Mouse (Mus musculus) ZHBTc4 (cell line): ENCODE data around the gene Fdx1l.

Source experiments
- DNase-seq: peaks from one replicate; pipeline ENCODE4 v3.0.0-alpha.2; 2011; ENCODE audit warnings: low read depth, low spot score

Gene Fdx1l

DNA sequence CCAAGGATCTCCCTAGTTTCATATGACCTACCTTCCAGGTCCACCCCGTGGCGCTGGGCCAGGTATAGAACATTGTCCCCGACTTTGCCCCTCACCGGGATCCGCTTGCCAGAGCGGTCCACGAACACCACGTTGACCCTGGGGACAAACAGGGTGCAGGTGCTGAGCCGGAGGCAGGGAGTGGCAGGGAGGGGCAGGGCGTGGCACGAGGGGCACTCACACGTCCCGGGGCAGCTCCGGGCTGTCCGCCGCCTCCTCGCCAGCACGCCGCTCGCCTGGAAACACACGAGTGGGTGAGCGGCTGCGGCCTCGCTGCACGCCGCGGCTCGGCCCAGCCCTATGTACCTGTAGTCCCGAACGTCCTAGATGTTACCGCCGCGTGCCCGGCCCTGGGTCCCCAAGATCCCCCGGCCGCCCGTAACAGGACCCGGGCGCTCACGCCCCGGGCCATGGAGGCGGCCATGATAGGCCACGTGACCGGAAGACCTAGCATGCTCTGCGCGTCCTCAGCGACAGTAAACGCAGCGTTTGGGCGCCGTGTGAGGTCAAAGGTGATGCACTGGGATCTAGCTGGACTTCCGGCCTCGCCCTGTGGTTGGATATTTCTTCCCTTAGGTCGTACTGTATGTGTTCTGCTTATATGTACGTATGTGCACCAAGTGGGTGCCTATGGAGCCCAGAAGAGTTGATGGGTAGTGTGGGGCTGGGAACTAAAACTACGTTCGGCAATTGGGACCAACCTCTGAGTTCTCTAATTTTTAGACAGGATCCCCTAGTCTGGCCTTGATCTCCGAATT is at the start of gene Fdx1l, which contains the start of gene Gm49373:
Fdx1l (minus strand) TSS at position 571 of the 797 bp plus-strand sequence.
Gm49373 (minus strand) TSS at position 53 of the 797 bp plus-strand sequence.
- peak; percentile 93 for DNase-seq

DNA sequence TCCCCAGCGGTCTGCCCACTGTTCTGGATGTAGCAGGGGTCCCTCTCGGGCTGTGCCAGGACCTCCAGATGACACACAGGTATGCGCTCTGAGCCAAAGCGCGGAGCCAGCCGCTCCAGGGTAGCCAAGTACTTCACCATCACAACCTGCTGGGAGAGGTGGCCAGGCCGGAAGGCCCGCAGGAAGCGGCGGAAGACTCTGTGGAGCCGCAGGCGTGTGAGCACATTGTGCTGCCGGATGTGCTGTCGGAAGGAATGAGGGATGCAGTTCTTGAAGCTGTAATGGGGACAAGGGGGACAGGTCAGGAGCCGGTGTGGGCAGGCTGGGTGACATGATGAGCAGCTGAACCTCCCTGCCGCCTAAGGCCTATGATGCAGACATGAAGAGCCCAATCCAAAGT is 48.1 kb upstream of the Fdx1l start:
- DNase-seq, result peak; percentile 39

DNA sequence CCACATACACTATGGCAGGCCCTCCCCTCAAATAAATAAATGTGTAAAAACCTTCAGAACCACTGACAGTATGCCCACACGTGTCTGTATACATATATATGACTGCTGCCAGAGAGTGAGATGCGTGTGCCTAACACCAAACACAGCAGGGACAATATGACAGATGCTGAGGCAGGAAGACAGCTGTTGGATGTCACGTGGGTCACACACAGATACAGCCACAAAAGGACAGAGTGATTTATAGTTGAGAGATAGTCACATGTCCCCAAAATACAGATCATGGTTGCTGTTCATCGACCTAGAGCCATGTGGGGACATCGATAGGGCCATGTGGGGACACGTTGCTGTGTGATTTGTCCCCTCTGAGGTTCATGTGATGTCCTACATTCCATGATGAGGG is 43.7 kb upstream of the Fdx1l start:
- DNase-seq, result no peak

DNA sequence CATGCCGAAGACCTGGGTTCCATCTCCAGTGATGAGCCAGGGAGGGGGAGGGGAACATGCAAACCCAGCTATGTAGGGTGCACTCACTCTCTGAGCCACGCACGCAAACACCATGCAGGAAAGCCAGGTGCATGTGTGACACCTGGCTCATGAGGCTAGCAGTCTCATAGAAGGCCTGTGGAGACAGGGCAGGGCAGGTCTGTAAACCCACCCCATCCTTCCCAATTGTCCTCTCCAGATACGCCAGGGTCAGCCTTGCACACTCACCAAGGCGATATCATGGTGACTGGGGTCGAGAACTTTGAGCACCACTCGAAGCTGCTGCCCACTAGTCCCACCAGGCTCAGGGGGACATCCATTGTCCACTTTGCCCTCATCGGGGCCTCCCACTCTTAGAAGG is 41.7 kb upstream of the Fdx1l start:
- no peak for DNase-seq

DNA sequence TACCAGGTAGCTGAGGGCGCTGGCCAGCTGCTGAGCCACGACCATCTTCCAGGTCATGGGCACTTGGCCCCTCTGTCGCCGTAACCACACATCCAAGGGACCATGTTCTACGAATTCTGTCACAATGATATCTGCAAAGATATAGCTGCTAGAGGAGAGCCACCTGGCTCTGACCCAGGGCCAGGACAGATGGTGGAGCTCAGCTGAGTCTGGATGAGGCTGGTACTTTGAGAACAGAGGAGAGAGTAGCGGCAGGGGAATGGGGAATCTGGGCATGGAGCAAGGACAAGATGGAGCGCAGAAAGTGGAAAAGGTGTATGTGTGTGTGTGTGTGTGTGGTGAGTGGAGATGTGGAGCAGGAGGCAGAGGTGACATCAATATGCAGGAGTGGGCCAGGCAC is 40.8 kb upstream of the Fdx1l start:
- DNase-seq, result no peak

DNA sequence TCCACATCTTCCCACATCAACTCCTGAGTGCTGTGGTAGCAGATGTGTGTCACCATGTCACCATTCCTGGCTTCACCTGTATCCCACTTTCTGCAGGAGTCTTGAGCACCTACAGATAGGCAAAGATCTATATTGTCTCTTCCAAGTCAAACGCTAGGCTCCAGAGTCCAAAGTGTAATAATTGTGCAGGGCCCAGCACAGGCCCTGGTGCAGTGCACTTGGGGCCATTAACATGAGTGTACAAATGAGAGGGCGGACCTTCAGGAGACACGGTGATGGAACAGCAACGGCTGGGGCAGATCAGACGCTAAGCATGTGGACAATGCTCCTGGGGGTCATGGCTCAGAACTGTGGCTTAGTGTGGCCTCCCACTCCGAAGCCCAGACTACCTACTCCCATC is 40.3 kb upstream of the Fdx1l start:
- DNase-seq, result no peak

DNA sequence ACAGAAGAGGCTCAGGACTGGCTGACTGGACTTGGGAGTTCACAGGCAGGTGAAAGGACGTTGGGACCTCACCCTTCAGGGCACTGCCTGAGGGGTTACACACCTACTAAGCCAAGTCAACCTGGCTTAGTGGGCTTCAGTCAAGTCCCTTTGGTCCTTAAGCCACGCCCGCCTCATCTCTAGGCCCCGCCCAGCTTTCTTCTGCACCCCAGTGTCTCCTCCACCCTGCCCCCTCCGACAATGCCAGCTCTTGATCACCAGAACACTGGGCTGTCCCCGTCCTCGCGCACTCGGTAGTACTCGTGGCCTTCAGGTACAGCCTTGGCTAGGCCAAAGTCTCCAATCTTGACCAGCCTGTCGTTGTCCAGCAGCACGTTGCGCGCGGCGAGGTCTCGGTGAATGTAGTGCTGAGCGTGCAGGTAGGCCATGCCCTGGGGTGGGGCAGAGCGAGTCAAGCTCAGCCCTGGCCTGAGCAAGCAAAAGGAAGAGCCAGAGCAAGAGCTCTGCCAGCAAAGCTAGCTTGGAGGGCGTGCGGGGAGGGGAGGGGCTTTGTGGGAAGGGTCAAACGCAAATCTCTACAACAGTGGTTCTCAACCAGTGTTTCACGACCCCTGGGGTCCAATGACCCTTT is 34.3 kb upstream of the Fdx1l start:
- no peak for DNase-seq

DNA sequence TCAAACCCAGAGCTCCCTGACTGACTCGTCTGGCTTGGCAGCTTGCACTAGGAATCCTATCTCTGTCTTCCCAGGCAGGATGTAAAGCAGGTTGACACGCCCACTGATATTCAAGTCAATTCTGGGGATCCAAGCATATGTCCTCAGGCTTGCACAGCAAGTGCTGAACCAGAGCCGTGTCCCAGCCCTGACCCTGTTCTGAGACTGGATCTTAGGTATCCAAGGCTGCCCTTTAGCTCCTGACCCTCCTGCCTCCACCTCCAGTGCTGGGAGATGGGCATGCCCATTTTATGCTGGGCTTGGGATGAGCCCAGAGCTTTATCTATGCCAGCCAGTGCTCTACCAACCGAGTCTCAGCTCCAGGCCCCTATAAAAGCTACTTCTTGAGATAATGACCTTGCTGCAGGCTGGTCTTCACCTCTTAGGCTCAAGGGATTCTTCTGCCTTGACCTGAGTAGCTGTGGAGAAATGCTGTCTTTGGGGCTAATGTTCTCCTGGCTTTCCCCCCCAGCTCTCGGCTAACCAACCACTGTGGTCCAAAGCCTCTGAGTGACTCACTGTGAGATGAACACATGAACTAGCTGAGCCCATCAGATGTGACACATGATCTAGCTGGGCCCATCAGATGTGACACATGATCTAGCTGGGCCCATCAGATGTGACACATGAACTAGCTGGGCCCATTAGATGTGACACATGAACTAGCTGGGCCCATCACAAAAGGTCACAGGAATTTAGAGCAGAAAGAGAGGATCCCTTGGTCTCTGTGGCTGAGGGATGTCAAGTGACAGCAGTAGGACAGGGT is 32.5 kb upstream of the Fdx1l start:
- no peak for DNase-seq

DNA sequence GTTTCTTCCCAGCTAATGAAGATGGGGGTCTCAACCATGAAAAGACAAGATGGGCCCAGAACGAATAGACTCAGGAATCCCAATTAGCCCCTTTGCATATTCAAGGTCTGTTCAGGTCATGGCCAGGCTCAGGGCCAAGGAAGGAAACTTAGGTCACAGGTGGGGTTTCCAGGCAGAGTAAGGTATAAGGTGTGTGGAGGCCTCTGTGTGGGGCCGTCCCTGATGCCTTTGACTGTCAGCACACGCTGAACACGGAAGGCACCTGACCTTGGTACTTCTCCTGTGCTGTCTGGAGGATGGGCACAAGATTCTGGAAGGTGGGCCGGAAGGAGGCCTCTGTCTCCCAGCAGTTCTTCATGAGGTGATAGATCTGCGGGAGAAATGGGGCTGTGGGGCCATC is 31.4 kb upstream of the Fdx1l start:
- no peak for DNase-seq

DNA sequence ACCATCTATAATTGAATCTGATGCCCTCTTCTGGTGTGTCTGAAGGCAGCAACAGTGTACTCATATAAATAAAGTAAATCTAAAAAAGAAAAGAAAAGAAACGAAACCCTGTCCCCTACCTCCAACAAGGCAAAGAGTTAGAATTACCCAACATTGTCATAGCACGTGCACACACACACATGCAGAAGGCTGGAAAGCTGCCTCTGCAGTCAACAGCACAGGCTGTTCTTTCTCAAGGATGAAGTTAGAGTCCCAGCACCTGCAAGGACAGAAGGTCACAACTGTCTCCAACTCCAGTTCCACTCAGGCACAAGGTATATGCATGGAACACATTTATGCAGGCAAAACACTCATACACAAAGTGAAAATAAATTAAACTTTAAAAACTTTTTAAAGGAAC is 28.7 kb upstream of the Fdx1l start:
- no peak for DNase-seq

DNA sequence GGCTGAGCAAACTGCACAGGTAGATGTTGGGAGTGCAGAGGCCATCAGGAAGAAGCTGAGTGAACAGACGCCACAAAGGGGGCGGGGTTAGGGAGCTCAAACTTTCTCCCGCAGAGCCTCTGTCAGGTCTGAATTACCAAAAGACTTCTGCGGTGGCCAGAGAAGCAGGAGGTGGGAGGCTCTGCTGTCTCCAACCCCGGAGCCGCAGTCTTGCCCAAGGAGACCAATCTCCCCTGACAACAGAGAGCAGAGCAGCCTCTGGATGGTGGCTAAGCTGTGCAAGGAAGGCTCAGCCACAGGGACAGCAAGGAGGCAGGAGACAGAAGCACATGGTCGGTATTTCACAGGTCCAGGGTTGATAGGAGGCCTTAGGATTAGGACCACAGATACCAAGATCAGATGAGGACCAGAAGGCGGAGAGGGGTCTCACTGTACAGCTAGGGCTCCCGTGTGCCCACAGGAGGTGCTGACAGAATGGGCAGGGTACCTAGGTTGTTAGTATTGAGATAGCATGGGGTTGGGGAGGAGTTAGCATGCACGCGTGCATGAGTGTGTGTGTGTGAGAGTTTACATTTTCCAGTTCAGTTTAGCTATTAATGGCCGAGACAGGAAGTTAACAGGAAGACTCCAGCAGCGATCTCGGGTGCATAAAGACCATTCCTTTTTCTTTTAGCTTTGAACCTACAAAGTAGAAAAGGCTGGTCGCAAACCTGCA is 27.2 kb upstream of the Fdx1l start:
- peak; percentile 43 for DNase-seq

DNA sequence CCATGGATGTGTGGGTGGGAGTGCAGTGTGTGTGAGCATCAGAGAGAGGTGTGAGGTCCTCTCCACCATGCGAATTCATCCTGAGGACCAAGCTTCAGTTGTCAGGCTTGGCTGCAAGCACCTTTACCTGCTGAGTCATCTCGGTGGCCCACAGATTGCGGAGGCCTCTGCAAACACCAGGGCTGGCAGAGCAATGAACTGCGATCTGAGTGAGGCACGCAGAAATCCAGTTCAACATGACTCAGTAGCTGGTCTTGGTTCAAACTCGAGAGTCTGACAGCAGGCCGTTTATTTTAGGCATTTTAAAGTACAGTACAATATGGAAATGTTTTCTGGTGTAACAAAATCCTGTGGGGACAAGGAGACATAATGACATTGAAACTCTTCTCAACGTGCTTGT is 24.4 kb upstream of the Fdx1l start:
- no peak for DNase-seq

DNA sequence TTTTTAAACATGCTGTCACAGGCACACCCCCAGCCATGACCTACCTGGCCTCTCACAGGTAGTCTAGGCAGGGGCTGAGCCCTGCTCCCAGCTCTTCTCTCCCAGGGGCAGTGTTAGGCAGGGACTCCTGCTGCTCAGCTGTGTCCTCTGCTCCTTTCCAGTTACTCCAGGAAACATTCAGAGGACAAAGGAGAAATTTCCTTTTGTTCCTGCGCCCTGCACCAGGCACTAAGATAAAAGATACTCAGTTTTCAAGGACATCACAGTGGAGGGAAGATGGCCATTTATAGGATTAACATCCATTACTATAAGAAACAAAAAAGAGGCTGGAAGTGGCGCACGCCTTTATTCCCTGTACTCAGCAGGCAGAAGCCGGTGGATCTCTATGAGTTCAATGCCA is 22.5 kb upstream of the Fdx1l start:
- peak; percentile 84 for DNase-seq

DNA sequence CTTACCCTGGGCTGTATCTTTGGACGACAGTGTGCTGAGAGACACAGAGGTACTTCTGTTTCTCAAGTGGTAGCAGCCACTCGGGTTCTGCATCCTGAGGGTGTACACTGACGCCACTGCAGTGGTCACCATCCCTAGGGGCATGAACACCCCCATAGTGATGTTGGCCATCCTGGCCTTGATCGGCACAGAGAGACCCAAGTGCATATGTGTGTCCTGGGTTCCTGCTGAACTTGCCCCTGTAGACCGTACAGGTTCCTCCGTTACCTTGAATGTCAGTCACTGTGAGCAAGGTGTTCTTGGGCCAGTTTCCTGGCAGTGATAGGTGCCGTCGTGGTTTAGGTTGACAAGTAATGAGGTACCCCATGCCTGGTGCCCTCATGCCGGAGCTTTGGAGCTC is 20.0 kb upstream of the Fdx1l start:
- no peak for DNase-seq

DNA sequence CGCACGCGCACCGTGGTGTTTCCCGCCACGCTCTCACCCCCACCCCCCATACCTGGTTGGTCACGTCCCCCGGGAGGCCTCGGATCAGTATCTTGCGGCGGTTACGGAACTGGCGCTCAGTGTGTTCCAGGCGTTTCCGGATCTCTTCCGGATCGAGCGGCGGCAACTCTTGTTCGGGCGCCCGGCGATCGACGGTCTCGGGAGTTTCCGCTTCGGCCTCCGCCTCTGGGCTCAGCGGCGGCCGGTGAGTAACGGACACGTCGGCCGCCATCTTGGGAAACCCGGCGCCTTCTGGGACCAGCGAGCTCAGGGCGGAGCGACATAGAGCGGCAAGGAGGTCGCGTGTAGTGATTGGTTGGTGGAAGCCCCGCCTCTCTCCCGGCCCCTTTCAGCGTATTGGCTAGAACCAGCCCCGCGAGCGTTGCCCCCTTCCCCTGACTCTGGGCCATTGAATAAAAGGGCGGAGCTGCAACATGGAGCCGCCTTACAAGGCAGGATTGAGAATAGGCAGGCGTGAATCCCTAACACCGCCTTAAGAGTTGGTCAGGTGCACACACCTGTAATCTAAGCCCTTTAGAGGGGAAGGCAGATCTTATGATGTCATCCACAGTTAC is 18.4 kb upstream of the Fdx1l start, which contains the start of the genes Gm38431 and Raver1:
Gm38431 (minus strand) TSS at position 291 of the 614 bp plus-strand sequence.
Raver1 (minus strand) TSS at position 302 of the 614 bp plus-strand sequence.
- DNase-seq, result peak; percentile 99

DNA sequence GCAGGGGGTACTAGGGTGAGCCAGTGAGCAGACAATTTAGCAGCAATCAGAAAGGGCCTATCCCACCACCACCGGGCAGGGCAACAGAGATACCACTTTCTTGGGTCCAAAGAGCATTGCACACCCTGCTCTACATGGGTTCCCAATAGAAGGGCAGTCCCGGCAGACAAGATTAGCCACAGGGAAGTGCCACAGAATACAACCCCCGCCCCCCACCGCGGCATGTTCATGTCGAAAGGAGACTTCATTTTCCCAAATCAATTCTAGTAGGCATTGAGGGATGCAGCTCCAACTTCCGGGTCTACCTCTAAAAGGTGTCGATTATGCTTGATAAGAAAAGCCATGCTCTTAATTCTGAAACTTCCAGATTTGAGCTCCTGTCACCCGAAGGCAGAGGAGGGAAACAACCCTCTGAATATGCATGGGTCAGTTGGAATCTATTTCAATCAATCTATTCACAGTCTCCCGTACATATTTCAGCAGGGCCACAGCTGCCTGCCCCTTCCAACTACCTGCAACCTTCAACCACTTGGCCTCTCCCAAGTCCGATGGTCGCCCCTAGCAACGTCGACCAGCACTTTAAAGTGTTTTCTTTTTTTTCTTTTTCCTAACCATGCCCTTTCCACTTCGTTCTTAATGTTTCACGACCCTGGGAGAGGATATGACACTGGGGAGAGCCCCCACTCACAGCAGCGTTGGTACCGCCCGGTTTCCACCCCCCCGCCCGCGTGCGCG is 17.7 kb upstream of the Fdx1l start:
- peak; percentile 36 for DNase-seq

DNA sequence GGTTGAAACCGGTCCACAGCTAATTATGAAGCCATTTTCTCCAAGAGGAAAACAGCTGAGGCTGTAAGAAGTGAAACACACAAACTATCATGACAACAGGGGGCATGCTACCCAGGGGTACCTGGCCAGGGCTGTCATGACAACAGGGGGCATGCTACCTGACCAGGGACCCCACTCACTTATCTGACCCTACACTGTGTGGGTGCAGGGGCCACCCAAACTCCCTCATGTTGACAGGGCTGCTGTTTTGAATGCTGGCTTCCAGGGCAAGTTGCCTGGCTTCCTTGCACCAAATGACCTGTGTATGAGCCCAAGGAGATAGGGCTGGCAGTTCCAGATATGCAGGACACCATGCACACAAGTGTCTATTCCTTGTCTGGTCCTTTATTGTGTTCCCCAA is 17.1 kb upstream of the Fdx1l start:
- DNase-seq, result no peak

DNA sequence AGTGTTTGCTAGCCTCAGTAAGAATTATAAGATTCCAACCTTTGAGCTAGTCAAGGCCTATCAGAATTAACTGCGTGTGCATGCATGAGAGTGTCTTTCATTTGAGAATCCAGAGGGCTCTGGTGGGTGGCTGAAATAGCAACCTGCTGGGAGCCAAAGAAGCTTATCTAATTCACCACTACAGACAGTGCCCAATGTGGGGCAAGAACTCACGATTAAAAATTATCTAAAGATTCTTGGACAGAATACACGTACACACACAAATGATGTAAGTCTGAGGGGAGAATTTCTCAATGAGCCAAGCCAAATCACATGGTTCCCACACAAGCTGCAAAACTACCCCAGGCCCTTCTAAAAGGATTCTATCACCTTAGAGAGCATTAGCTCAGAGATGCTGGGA is 9.9 kb upstream of the Fdx1l start:
- no peak for DNase-seq

DNA sequence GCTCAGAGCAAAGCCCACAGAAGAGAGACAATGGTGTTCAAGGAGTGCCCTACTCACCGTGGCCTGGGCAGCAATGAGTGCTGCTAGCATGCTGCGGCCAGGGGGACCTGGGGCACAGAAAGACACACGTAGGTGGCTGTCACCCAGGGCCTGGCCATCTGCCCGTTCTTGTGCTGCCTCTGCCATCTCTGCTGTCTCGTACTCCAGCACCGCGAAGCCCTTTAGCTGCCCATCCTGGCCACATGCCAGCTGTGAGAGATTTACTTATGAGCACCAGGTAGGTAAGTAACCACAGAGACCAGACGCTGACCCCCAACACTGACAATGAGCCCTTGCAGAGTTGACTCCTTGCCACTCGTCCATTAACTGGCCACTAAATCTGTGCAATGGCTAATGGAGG is 7.7 kb upstream of the Fdx1l start:
- no peak for DNase-seq

DNA sequence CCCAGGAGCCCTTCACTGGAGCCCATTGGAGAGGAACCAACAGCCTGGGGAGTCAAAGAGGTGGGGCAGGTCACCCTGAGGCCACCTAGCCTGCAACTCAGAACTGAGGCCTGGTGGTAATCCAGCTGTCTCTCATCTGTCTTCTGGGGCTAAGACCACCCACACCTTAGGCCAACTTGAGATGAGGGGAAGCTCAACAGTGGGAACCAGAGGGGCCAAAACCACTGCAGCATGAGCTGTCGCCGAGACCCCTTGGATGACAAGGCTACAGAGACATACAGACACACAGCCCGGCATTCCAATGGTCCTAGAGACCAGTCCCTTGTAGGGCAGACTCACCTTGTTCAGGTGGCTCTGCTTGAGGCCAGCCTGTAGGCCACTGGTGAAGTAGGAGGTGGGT is 2.2 kb upstream of the Fdx1l start:
- no peak for DNase-seq

DNA sequence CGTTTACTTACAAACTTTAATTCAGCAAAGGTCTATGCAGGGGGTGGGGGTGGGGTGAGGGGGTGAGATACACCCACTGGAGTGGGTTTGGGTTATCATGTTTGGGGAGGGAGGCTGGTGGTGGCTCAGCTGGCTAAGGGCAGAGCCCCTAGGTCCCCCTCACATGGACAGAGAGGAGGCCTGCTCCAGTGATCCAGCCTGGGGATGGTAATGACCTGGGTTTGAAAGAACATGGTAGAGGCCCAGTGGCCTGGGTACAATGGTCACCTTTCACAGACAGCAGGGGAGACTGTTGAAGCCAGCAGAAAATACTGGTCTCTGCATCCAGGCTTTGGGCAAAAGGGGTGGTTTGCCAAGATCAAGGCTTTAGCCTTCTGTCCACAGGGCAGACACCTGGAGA is 759 bp upstream of the Fdx1l start:
- DNase-seq, result no peak
